Mouse (Mus musculus): ENCODE measurements at regions not wholly inside any gene's neighbourhood (a gene's known extent, or its start where the extent isn't known, plus 50 kb on each side); places are given as distances from the start of the nearest gene placed in this dataset.

GRCm38 (mm10) chr8:128075566-128075965, 282.8 kb upstream of the Nrp1 start:
- Histone ChIP-seq H3K27ac (ENCODE audit: insufficient read depth, low read length) (no peak overlapping the region), H3K4me1 (ENCODE audit: control insufficient read depth, insufficient read depth, low read length) (no peaks in the 10 kb centered on the region), H3K4me3 (ENCODE audit: insufficient read depth, low read length) (no peak overlapping the region)
- TF ChIP-seq POLR2A (IDR thresholded peaks at IDR 0.05; ENCODE audit: extremely low read depth, insufficient read depth, low read length) (no peak), CTCF (IDR thresholded peaks at IDR 0.05; ENCODE audit: extremely low read depth, insufficient read depth, low read length) (no peak)

GRCm38 (mm10) chr8:128076226-128076625, 282.2 kb upstream of the Nrp1 start:
- Histone ChIP-seq H3K27ac (ENCODE audit: insufficient read depth, low read length) (no peak overlapping the region), H3K4me1 (ENCODE audit: control insufficient read depth, insufficient read depth, low read length) (no peaks in the 10 kb centered on the region), H3K4me3 (ENCODE audit: insufficient read depth, low read length) (no peak overlapping the region)
- TF ChIP-seq POLR2A (IDR thresholded peaks at IDR 0.05; ENCODE audit: extremely low read depth, insufficient read depth, low read length) = no peak
- no peak for TF ChIP-seq CTCF (IDR thresholded peaks at IDR 0.05; ENCODE audit: extremely low read depth, insufficient read depth, low read length)

- Histone ChIP-seq H3K4me3 (ENCODE audit: insufficient read depth, low read length) (no peak overlapping the region), H3K27ac (ENCODE audit: insufficient read depth, low read length) (no peak overlapping the region), H3K4me1 (ENCODE audit: control insufficient read depth, insufficient read depth, low read length) (no peaks in the 10 kb centered on the region)
- TF ChIP-seq CTCF (IDR thresholded peaks at IDR 0.05; ENCODE audit: extremely low read depth, insufficient read depth, low read length) (no peak), POLR2A (IDR thresholded peaks at IDR 0.05; ENCODE audit: extremely low read depth, insufficient read depth, low read length) (no peak)
Observed at GRCm38 (mm10) chr8:128078740-128079139, 279.7 kb upstream of the Nrp1 start.

- Histone ChIP-seq H3K4me1 (ENCODE audit: control insufficient read depth, insufficient read depth, low read length) (no peaks in the 10 kb centered on the region), H3K4me3 (ENCODE audit: insufficient read depth, low read length) (no peak overlapping the region), H3K27ac (ENCODE audit: insufficient read depth, low read length) (no peak overlapping the region)
- TF ChIP-seq CTCF (IDR thresholded peaks at IDR 0.05; ENCODE audit: extremely low read depth, insufficient read depth, low read length) = no peak
- TF ChIP-seq POLR2A (IDR thresholded peaks at IDR 0.05; ENCODE audit: extremely low read depth, insufficient read depth, low read length) = no peak
Observed at GRCm38 (mm10) chr8:128085800-128086199, 272.6 kb upstream of the Nrp1 start.

GRCm38 (mm10) chr8:128087500-128087899, 270.9 kb upstream of the Nrp1 start:
- Histone ChIP-seq H3K4me1 (ENCODE audit: control insufficient read depth, insufficient read depth, low read length) (no peaks in the 10 kb centered on the region), H3K27ac (ENCODE audit: insufficient read depth, low read length) (no peak overlapping the region), H3K4me3 (ENCODE audit: insufficient read depth, low read length) (no peak overlapping the region)
- TF ChIP-seq POLR2A (IDR thresholded peaks at IDR 0.05; ENCODE audit: extremely low read depth, insufficient read depth, low read length) (no peak), CTCF (IDR thresholded peaks at IDR 0.05; ENCODE audit: extremely low read depth, insufficient read depth, low read length) (no peak)

- no peak for TF ChIP-seq POLR2A (IDR thresholded peaks at IDR 0.05; ENCODE audit: extremely low read depth, insufficient read depth, low read length)
- no peak for TF ChIP-seq CTCF (IDR thresholded peaks at IDR 0.05; ENCODE audit: extremely low read depth, insufficient read depth, low read length)
- Histone ChIP-seq H3K4me1 (ENCODE audit: control insufficient read depth, insufficient read depth, low read length) (no peaks in the 10 kb centered on the region), H3K27ac (ENCODE audit: insufficient read depth, low read length) (no peak overlapping the region), H3K4me3 (ENCODE audit: insufficient read depth, low read length) (no peak overlapping the region)
Observed at GRCm38 (mm10) chr8:128092826-128093225, 265.6 kb upstream of the Nrp1 start.

GRCm38 (mm10) chr8:128095451-128095850, 263.0 kb upstream of the Nrp1 start:
- TF ChIP-seq CTCF (IDR thresholded peaks at IDR 0.05; ENCODE audit: extremely low read depth, insufficient read depth, low read length) = no peak
- no peak for TF ChIP-seq POLR2A (IDR thresholded peaks at IDR 0.05; ENCODE audit: extremely low read depth, insufficient read depth, low read length)
- no peak overlapping the region for H3K4me3 ChIP-seq (ENCODE audit: insufficient read depth, low read length)
- H3K27ac ChIP-seq (ENCODE audit: insufficient read depth, low read length) = no peak overlapping the region
- no peaks in the 10 kb centered on the region for H3K4me1 ChIP-seq (ENCODE audit: control insufficient read depth, insufficient read depth, low read length)

GRCm38 (mm10) chr8:128097601-128098000, 260.8 kb upstream of the Nrp1 start:
- no peaks in the 10 kb centered on the region for H3K4me1 ChIP-seq (ENCODE audit: control insufficient read depth, insufficient read depth, low read length)
- H3K27ac ChIP-seq (ENCODE audit: insufficient read depth, low read length) = no peak overlapping the region
- TF ChIP-seq CTCF (IDR thresholded peaks at IDR 0.05; ENCODE audit: extremely low read depth, insufficient read depth, low read length) = no peak
- TF ChIP-seq POLR2A (IDR thresholded peaks at IDR 0.05; ENCODE audit: extremely low read depth, insufficient read depth, low read length) = no peak
- no peak overlapping the region for H3K4me3 ChIP-seq (ENCODE audit: insufficient read depth, low read length)

GRCm38 (mm10) chr8:128103380-128103779, 255.0 kb upstream of the Nrp1 start:
- H3K27ac ChIP-seq (ENCODE audit: insufficient read depth, low read length) = no peak overlapping the region
- TF ChIP-seq CTCF (IDR thresholded peaks at IDR 0.05; ENCODE audit: extremely low read depth, insufficient read depth, low read length) = no peak
- TF ChIP-seq POLR2A (IDR thresholded peaks at IDR 0.05; ENCODE audit: extremely low read depth, insufficient read depth, low read length) = no peak
- no peaks in the 10 kb centered on the region for H3K4me1 ChIP-seq (ENCODE audit: control insufficient read depth, insufficient read depth, low read length)
- no peak overlapping the region for H3K4me3 ChIP-seq (ENCODE audit: insufficient read depth, low read length)

GRCm38 (mm10) chr8:128106569-128106968, 251.8 kb upstream of the Nrp1 start:
- TF ChIP-seq POLR2A (IDR thresholded peaks at IDR 0.05; ENCODE audit: extremely low read depth, insufficient read depth, low read length) (no peak), CTCF (IDR thresholded peaks at IDR 0.05; ENCODE audit: extremely low read depth, insufficient read depth, low read length) (no peak)
- no peak overlapping the region for H3K27ac ChIP-seq (ENCODE audit: insufficient read depth, low read length)
- no peaks in the 10 kb centered on the region for H3K4me1 ChIP-seq (ENCODE audit: control insufficient read depth, insufficient read depth, low read length)
- H3K4me3 ChIP-seq (ENCODE audit: insufficient read depth, low read length) = no peak overlapping the region

GRCm38 (mm10) chr8:128107041-128107440, 251.4 kb upstream of the Nrp1 start:
- no peaks in the 10 kb centered on the region for H3K4me1 ChIP-seq (ENCODE audit: control insufficient read depth, insufficient read depth, low read length)
- H3K27ac ChIP-seq (ENCODE audit: insufficient read depth, low read length) = no peak overlapping the region
- H3K4me3 ChIP-seq (ENCODE audit: insufficient read depth, low read length) = no peak overlapping the region
- TF ChIP-seq POLR2A (IDR thresholded peaks at IDR 0.05; ENCODE audit: extremely low read depth, insufficient read depth, low read length) = no peak
- no peak for TF ChIP-seq CTCF (IDR thresholded peaks at IDR 0.05; ENCODE audit: extremely low read depth, insufficient read depth, low read length)

All from cortical plate, adult 2 months (tissue).